Mouse (Mus musculus): ENCODE measurements around the gene Mypn.
A peak's percentile ranks its signal among the peaks of the same experiment; 100 is the strongest.

- 0 out of 2 replicates have a peak, but pooled peaks have one; percentile 10 for TF ChIP-seq POLR2A (IDR thresholded peaks at IDR 0.05; ENCODE audit: low read depth, low read length)
- no peak for TF ChIP-seq CTCF (IDR thresholded peaks at IDR 0.05; ENCODE audit: borderline replicate concordance, insufficient read depth, low read length)
Measured at GRCm38 (mm10) chr10:63244055-63244671, 40.4 kb upstream of the Mypn start.
